Mouse (Mus musculus) hindbrain, embryonic 11.5 days (tissue): ENCODE data around the gene Zfc3h1. TPM values are rescaled to one million over a fixed set of nuclear protein-coding genes. Genes with fewer than 3 reads are reported as not detected.
A peak's percentile ranks its signal among the peaks of the same experiment; 100 is the strongest.

Experiments
- ATAC-seq: fragments of 200-750 bp; cut with Nextera tagmentation; 2 replicates; pipeline ENCODE4 v1.8.0; 2017; ENCODE audit warnings: mild to moderate bottlenecking, moderate TSS enrichment, moderate library complexity; ENCODE audit not compliant: low FRiP score
- DNase-seq: peaks from one replicate; pipeline ENCODE4 v3.0.0-alpha.2; 2015; ENCODE audit warnings: low spot score
- H3K27ac ChIP-seq: fragments of 300-500 bp; sonication (generic); 2 replicates; pipeline ENCODE4 v1.5.1; 2014; ENCODE audit warnings: mild to moderate bottlenecking, low read depth, low read length
- H3K27me3 ChIP-seq: fragments of 300-500 bp; sonication (generic); 2 replicates; pipeline ENCODE4 v1.6.1; 2014; ENCODE audit warnings: mild to moderate bottlenecking, low read length, moderate library complexity, mixed read lengths; ENCODE audit not compliant: control insufficient read depth, insufficient read depth
- H3K36me3 ChIP-seq: fragments of 300-500 bp; sonication (generic); 2 replicates; pipeline ENCODE4 v1.6.1; 2014; ENCODE audit warnings: mild to moderate bottlenecking, low read length, moderate library complexity, mixed read lengths; ENCODE audit not compliant: control insufficient read depth, insufficient read depth
- H3K4me1 ChIP-seq: fragments of 300-500 bp; sonication (generic); replicated peaks from 2 replicates; pipeline ENCODE4 v1.6.1; 2014; ENCODE audit warnings: low read length, mixed read lengths; ENCODE audit not compliant: control insufficient read depth, insufficient read depth
- H3K4me2 ChIP-seq: fragments of 300-500 bp; sonication (generic); replicated peaks from 2 replicates; pipeline ENCODE4 v1.6.1; 2014; ENCODE audit warnings: mild to moderate bottlenecking, low read depth, low read length
- H3K4me3 ChIP-seq: fragments of 300-500 bp; sonication (generic); 2 replicates; pipeline ENCODE4 v1.5.1; 2014; ENCODE audit warnings: low read depth, low read length
- H3K9ac ChIP-seq: fragments of 300-500 bp; sonication (generic); 2 replicates; pipeline ENCODE4 v1.6.1; 2014; ENCODE audit warnings: low read depth, low read length
- H3K9me3 ChIP-seq: fragments of 300-500 bp; sonication (generic); 2 replicates; pipeline ENCODE4 v1.6.1; 2016; ENCODE audit warnings: low read length; ENCODE audit not compliant: control insufficient read depth
- WGBS: fragments of 180-500 bp; shearing (Covaris S2); extraction: QIAGEN DNeasy Blood & Tissue Kit; methylation state at CpG from one replicate; pipeline ENCODE4 v1.1.7; 2014; 5-methylcytosine and 5-hydroxymethylcytosine counted together
- polyA plus RNA-seq: library from polyadenylated mRNA; unstranded; fragments of >200 nt; fragmentation: Nextera tagmentation; extraction: Ambion mirVana; gene quantifications from 2 replicates; pipeline ENCODE4 v1.2.1, GENCODE M21; 2014

The Zfc3h1 gene
- polyA plus RNA-seq, 1 experiment from 2014 or later = 31.0 TPM

GRCm38 (mm10) chr10:115476506-115476905 lies 91.7 kb downstream of the Zfc3h1 start:
- no peaks in the 10 kb centered on the region for H3K9me3 ChIP-seq
- DNase-seq (no peak), ATAC-seq (no peak)
- no peak overlapping the region for H3K9ac ChIP-seq
- H3K4me1 ChIP-seq = 0 out of 2 replicates have a peak, but pooled peaks cover 2% of the 10 kb centered on the region
- no peak overlapping the region for H3K4me2 ChIP-seq
- no peaks in the 10 kb centered on the region for H3K36me3 ChIP-seq
- no peak overlapping the region for H3K27ac ChIP-seq
- no peaks in the 10 kb centered on the region for H3K27me3 ChIP-seq
- WGBS = 89% methylated on average over 9 of the region's 9 CpGs
- H3K4me3 ChIP-seq = no peak overlapping the region

GRCm38 (mm10) chr10:115478441-115479141 lies 93.8 kb downstream of the Zfc3h1 start:
- Histone ChIP-seq H3K9me3 (no peaks in the 10 kb centered on the region), H3K27ac (peak overlapping the region; percentile 42; the same call in 1 of the 2 replicates), H3K4me2 (peak overlapping the region; percentile 34), H3K4me3 (0 out of 2 replicates have a peak overlapping the region, but pooled peaks have one; percentile 2), H3K27me3 (no peaks in the 10 kb centered on the region), H3K36me3 (no peaks in the 10 kb centered on the region), H3K4me1 (0 out of 2 replicates have a peak, but pooled peaks cover 2% of the 10 kb centered on the region), H3K9ac (0 out of 2 replicates have a peak overlapping the region, but pooled peaks have one; percentile 27)
- ATAC-seq (peak; percentile 86), DNase-seq (peak; percentile 48)
- WGBS = 16% methylated on average over 20 of the region's 20 CpGs

Other genes starting within 250 kb of the Zfc3h1 start
- 0.57 and 1.7 TPM in 2 replicates for gene Tph2, start 199.9 kb upstream of the Zfc3h1 start, polyA plus RNA-seq
- 45.3 and 55.4 TPM in 2 replicates for gene Tbc1d15, start 133.5 kb upstream of the Zfc3h1 start, polyA plus RNA-seq
- 10.1 and 10.6 TPM in 2 replicates for gene Rab21, start 69.4 kb upstream of the Zfc3h1 start, polyA plus RNA-seq
- gene Tmem19, start 22.5 kb upstream of the Zfc3h1 start, polyA plus RNA-seq = 35.7 and 39.1 TPM in 2 replicates
- 26.8 and 31.1 TPM in 2 replicates for gene Thap2, start 516 bp upstream of the Zfc3h1 start, polyA plus RNA-seq
- 0.35 and 0.40 TPM in 2 replicates for gene A930009A15Rik, start 185.0 kb downstream of the Zfc3h1 start, polyA plus RNA-seq
- 6.4 and 6.7 TPM in 2 replicates for gene Lgr5, start 202.8 kb downstream of the Zfc3h1 start, polyA plus RNA-seq